Mouse (Mus musculus) heart, embryonic 13.5 days (tissue): ENCODE data around the gene Evi5. TPM values are rescaled to one million over a fixed set of nuclear protein-coding genes. Genes with fewer than 3 reads are reported as not detected.

Experiments used
- ATAC-seq: fragments of 200-750 bp; cut with Nextera tagmentation; 2 replicates; pipeline ENCODE4 v1.8.0; 2017; ENCODE audit warnings: moderate TSS enrichment; ENCODE audit not compliant: insufficient number of reproducible peaks, low FRiP score, low TSS enrichment; ENCODE audit errors: extremely low read depth
- H3K27ac ChIP-seq: fragments of 300-500 bp; sonication (generic); replicated peaks from 2 replicates; pipeline ENCODE4 v1.5.1; 2015; ENCODE audit warnings: moderate library complexity, mild to moderate bottlenecking, inconsistent platforms
- H3K27me3 ChIP-seq: fragments of 300-500 bp; sonication (generic); replicated peaks from 2 replicates; pipeline ENCODE4 v1.6.1; 2015; ENCODE audit warnings: mild to moderate bottlenecking, inconsistent platforms
- H3K36me3 ChIP-seq: fragments of 300-500 bp; sonication (generic); 2 replicates; pipeline ENCODE4 v1.6.1; 2015; ENCODE audit warnings: mild to moderate bottlenecking, inconsistent platforms
- H3K4me1 ChIP-seq: fragments of 300-500 bp; sonication (generic); 2 replicates; pipeline ENCODE4 v1.6.1; 2015; ENCODE audit warnings: inconsistent platforms
- H3K4me2 ChIP-seq: fragments of 300-500 bp; sonication (generic); 2 replicates; pipeline ENCODE4 v1.6.1; 2015; ENCODE audit warnings: inconsistent platforms, mild to moderate bottlenecking, moderate library complexity
- H3K4me3 ChIP-seq: fragments of 300-500 bp; sonication (generic); 2 replicates; pipeline ENCODE4 v1.5.1; 2015; ENCODE audit warnings: moderate library complexity, mild to moderate bottlenecking, inconsistent platforms
- H3K9ac ChIP-seq: fragments of 300-500 bp; sonication (generic); 2 replicates; pipeline ENCODE4 v1.6.1; 2015; ENCODE audit warnings: inconsistent platforms, mild to moderate bottlenecking, moderate library complexity
- H3K9me3 ChIP-seq: fragments of 300-500 bp; sonication (generic); 2 replicates; pipeline ENCODE4 v1.6.1; 2016; ENCODE audit warnings: inconsistent platforms
- WGBS: fragments of 180-500 bp; shearing (Covaris S2); methylation state at CpG from one replicate; pipeline ENCODE4 v1.1.7; 2015; ENCODE audit warnings: mixed read lengths; 5-methylcytosine and 5-hydroxymethylcytosine counted together
- polyA plus RNA-seq: library from polyadenylated mRNA; unstranded; fragments of >200 nt; fragmentation: Nextera tagmentation; extraction: Ambion mirVana; gene quantifications from 2 replicates; pipeline ENCODE4 v1.2.1, GENCODE M21; 2015

The Evi5 gene
- polyA plus RNA-seq, 1 experiment from 2014 or later = 45.7 TPM

GRCm38 (mm10) chr5:107868905-107869424 lies 5.9 kb downstream of the Evi5 start:
- peaks cover 70% of the 10 kb centered on the region for H3K4me1 ChIP-seq
- peak overlapping the region; percentile 97 for H3K9ac ChIP-seq
- no peaks in the 10 kb centered on the region for H3K27me3 ChIP-seq
- H3K4me3 ChIP-seq = peak overlapping the region; percentile 82
- H3K36me3 ChIP-seq = no peaks in the 10 kb centered on the region
- H3K27ac ChIP-seq = peak overlapping the region; percentile 97
- peak; percentile 95 for ATAC-seq
- no peaks in the 10 kb centered on the region for H3K9me3 ChIP-seq
- peak overlapping the region; percentile 74 for H3K4me2 ChIP-seq
- under 1% methylated on average over 58 of the region's 58 CpGs for WGBS

- H3K4me3 ChIP-seq = peak overlapping the region; percentile 82
- no peaks in the 10 kb centered on the region for H3K9me3 ChIP-seq
- H3K4me2 ChIP-seq = peak overlapping the region; percentile 74
- H3K36me3 ChIP-seq = no peaks in the 10 kb centered on the region
- H3K9ac ChIP-seq = peak overlapping the region; percentile 97
- H3K27ac ChIP-seq = peak overlapping the region; percentile 97
- H3K27me3 ChIP-seq = no peaks in the 10 kb centered on the region
- ATAC-seq = peak; percentile 48
- under 1% methylated on average over 67 of the region's 82 CpGs for WGBS
- H3K4me1 ChIP-seq = peaks cover 64% of the 10 kb centered on the region
Measured at GRCm38 (mm10) chr5:107867970-107868904, 6.7 kb downstream of the Evi5 start.

GRCm38 (mm10) chr5:107866127-107867126 lies 8.5 kb downstream of the Evi5 start:
- peak overlapping the region; percentile 19 for H3K9ac ChIP-seq
- 8% methylated on average over 2 of the region's 2 CpGs for WGBS
- H3K27ac ChIP-seq = peak overlapping the region; percentile 59
- H3K36me3 ChIP-seq = no peaks in the 10 kb centered on the region
- no peak for ATAC-seq
- peak overlapping the region; percentile 82 for H3K4me3 ChIP-seq
- H3K4me1 ChIP-seq = peaks cover 48% of the 10 kb centered on the region
- H3K27me3 ChIP-seq = no peaks in the 10 kb centered on the region
- H3K4me2 ChIP-seq = peak overlapping the region; percentile 74
- H3K9me3 ChIP-seq = no peaks in the 10 kb centered on the region

- H3K4me2 ChIP-seq = no peak overlapping the region
- H3K27me3 ChIP-seq = no peaks in the 10 kb centered on the region
- peaks cover 40% of the 10 kb centered on the region for H3K4me1 ChIP-seq
- no peak overlapping the region for H3K27ac ChIP-seq
- ATAC-seq = no peak
- WGBS = 83% methylated on average over 3 of the region's 3 CpGs
- H3K4me3 ChIP-seq = no peak overlapping the region
- no peaks in the 10 kb centered on the region for H3K36me3 ChIP-seq
- H3K9me3 ChIP-seq = no peaks in the 10 kb centered on the region
- no peak overlapping the region for H3K9ac ChIP-seq
Measured at GRCm38 (mm10) chr5:107863971-107864370, 10.9 kb downstream of the Evi5 start.

DNA sequence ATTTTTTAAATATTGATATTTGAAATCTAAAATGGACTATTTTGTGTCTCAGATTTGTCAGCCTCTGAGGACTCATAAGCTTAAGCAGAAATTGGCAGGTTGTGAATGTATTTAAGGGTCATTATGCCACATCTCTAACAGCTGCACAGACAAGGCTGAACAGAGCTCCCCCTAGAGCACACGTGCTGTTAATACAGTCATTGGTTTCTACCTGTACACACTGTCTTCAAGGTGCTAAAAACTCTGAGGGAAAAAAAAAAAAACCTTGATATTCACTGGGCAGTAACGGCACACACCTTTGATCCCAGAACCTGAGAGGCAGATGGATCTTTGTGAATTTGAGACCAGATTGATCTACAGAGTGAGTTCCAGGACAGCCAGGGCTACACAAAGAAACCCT lies 15.9 kb downstream of the Evi5 start:
- Histone ChIP-seq H3K36me3 (no peaks in the 10 kb centered on the region), H3K4me2 (no peak overlapping the region), H3K4me3 (no peak overlapping the region), H3K9me3 (no peaks in the 10 kb centered on the region), H3K27ac (no peak overlapping the region), H3K27me3 (no peaks in the 10 kb centered on the region), H3K4me1 (peaks cover 21% of the 10 kb centered on the region), H3K9ac (no peak overlapping the region)
- 47% methylated on average over 2 of the region's 2 CpGs for WGBS
- ATAC-seq = no peak

DNA sequence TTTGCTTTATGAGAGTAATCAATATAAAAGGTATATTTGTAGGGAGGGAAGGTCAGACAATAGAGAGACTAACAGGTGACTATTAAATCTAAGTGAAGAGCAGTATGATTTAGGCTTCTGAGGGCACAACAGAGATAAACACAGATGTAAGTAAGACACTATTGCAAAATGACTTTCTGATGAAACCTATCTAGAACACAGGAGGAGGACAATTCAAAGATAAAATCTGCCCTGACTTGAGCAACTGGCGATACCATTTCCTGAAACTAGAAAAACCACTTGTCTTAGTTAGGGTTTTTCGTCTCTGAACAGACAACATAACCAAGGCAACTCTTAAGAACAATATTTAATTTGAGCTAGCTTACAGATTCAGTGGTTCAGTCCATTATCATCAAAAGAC lies 19.4 kb downstream of the Evi5 start:
- Histone ChIP-seq H3K4me1 (peaks cover 44% of the 10 kb centered on the region), H3K4me3 (no peak overlapping the region), H3K9me3 (no peaks in the 10 kb centered on the region), H3K27me3 (no peaks in the 10 kb centered on the region), H3K9ac (no peak overlapping the region), H3K4me2 (no peak overlapping the region), H3K27ac (no peak overlapping the region), H3K36me3 (no peaks in the 10 kb centered on the region)
- ATAC-seq = no peak
- WGBS = 65% methylated on average over 2 of the region's 2 CpGs

DNA sequence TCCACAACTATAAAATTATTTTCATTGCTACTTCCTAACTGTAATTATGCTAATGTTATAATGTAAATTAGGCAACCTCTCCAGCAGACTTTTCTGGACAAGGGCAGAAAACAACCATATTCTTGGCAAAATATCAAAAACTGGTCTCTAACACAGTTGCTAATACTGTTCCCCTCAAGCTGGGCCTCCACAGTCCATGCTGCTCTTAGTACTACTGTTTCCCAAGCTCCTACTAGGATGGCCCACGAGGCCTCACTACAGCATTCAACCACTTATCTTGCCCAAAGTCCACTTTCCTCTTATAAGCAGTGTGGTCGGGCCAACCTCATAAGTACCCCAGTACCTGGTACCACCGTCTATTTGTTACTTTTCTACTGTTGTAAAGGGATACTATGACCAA lies 20.4 kb downstream of the Evi5 start:
- peak overlapping the region; percentile 70; the same call in 1 of the 2 replicates for H3K9ac ChIP-seq
- no peak overlapping the region for H3K4me3 ChIP-seq
- peaks cover 5% of the 10 kb centered on the region; the same call in 1 of the 2 replicates for H3K9me3 ChIP-seq
- no peak for ATAC-seq
- no peaks in the 10 kb centered on the region for H3K27me3 ChIP-seq
- peaks cover 46% of the 10 kb centered on the region for H3K4me1 ChIP-seq
- peak overlapping the region; percentile 86 for H3K27ac ChIP-seq
- WGBS = 40% methylated on average over 3 of the region's 3 CpGs
- H3K36me3 ChIP-seq = peaks cover 7% of the 10 kb centered on the region
- peak overlapping the region; percentile 50; the same call in 1 of the 2 replicates for H3K4me2 ChIP-seq

DNA sequence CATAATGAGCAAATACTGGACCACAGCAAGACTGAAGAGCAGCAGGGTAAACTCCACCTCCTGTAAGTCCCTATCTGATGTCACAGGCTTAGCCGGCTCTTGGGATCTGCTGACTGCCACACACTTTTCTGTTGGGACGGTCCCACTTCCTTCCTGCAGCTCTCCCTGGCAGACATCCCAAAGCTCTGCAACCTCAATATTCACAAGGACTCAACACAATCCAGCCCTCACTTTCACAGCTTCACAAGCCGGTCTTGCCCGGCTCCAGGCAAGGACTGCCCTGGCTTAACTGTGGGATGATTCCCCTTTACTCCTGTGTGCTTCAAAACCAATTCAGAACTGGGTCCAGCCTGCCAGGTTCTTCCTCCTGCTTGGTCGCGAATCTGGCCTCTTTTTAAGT lies 21.1 kb downstream of the Evi5 start:
- H3K4me1 ChIP-seq = peaks cover 53% of the 10 kb centered on the region
- H3K36me3 ChIP-seq = peaks cover 7% of the 10 kb centered on the region
- H3K4me3 ChIP-seq = no peak overlapping the region
- H3K27ac ChIP-seq = peak overlapping the region; percentile 86
- WGBS = 13% methylated on average over 6 of the region's 6 CpGs
- peaks cover 5% of the 10 kb centered on the region; the same call in 1 of the 2 replicates for H3K9me3 ChIP-seq
- peak overlapping the region; percentile 70 for H3K9ac ChIP-seq
- H3K4me2 ChIP-seq = peak overlapping the region; percentile 50
- H3K27me3 ChIP-seq = no peaks in the 10 kb centered on the region
- ATAC-seq = no peak

DNA sequence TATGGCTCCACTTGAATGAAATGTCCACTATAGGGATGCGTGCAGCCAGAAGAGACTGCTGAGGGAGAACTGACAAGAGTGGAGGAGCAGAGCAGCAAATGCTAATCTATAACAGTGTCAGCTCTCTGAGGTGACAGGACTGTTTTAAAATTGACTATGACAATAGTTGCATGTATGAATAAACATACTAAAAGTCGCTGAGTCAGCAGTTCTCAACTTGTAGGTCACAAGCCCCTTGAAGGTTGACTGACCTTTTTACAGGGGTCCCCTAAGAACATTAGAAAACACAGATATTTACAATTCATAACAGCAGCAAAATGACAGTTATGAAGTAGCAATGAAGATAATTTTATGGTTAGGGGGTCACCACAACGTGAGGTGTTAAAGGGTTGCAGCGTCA lies 25.9 kb downstream of the Evi5 start:
- Histone ChIP-seq H3K9ac (no peak overlapping the region), H3K4me3 (no peak overlapping the region), H3K27ac (no peak overlapping the region), H3K4me2 (no peak overlapping the region), H3K27me3 (no peaks in the 10 kb centered on the region), H3K4me1 (peaks cover 50% of the 10 kb centered on the region), H3K9me3 (peaks cover 5% of the 10 kb centered on the region; the same call in 1 of the 2 replicates), H3K36me3 (peaks cover 7% of the 10 kb centered on the region)
- ATAC-seq = no peak
- 63% methylated on average over 4 of the region's 4 CpGs for WGBS

DNA sequence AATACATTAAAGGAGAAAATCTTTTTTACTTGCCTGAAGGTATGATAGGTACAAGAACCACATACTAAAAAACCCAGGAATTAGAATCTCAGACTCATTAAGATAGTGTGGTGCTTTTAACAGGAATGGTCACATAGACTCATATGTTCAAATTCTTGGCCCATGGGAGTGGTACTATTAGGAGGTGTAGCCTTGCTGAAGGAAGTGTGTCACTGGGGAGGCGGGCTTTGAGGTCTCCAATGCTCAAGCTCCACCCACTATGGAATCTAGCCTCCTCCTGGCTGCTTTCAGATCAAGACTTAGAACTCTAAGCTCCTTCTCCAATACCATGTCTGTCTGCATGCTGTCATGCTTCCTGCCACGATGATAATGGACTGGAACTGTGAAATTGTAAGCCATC lies 27.1 kb downstream of the Evi5 start:
- H3K4me2 ChIP-seq = no peak overlapping the region
- 65% methylated on average over 2 of the region's 2 CpGs for WGBS
- no peak overlapping the region for H3K9ac ChIP-seq
- peaks cover 5% of the 10 kb centered on the region; the same call in 1 of the 2 replicates for H3K9me3 ChIP-seq
- no peaks in the 10 kb centered on the region for H3K27me3 ChIP-seq
- ATAC-seq = no peak
- H3K27ac ChIP-seq = no peak overlapping the region
- peaks cover 44% of the 10 kb centered on the region for H3K4me1 ChIP-seq
- peaks cover 7% of the 10 kb centered on the region for H3K36me3 ChIP-seq
- H3K4me3 ChIP-seq = no peak overlapping the region

DNA sequence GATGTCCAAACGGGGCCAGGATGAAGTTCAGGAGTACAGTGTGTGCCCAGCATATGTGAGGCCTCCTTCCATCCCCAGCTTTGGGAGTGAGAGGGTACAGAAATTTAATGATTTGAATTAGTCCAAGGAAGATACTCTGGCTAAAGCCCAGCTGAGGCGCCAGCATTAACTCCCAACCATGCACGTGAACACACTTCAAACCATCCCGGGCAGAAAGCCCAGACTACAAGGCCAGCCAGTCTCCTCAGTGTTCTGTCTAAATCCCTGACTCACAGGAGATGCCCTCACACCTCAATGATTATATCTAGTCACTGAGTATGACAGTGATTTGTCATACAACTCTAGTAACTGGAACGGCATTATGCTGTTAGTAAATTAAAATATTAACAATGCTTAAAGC lies 27.6 kb downstream of the Evi5 start:
- WGBS = 68% methylated on average over 5 of the region's 5 CpGs
- Histone ChIP-seq H3K4me1 (peaks cover 44% of the 10 kb centered on the region), H3K4me3 (no peak overlapping the region), H3K27ac (no peak overlapping the region), H3K27me3 (no peaks in the 10 kb centered on the region), H3K9me3 (peaks cover 5% of the 10 kb centered on the region; the same call in 1 of the 2 replicates), H3K36me3 (peaks cover 7% of the 10 kb centered on the region), H3K4me2 (no peak overlapping the region), H3K9ac (no peak overlapping the region)
- ATAC-seq = no peak; the same call in 1 of the 2 replicates
